Mouse (Mus musculus): ENCODE data around the gene Isl1.

Gene Isl1

GRCm38 (mm10) chr13:116309584-116310462 lies at the start of gene Isl1:
Gene Isl1, minus strand, starts transcription at chr13:116309689.
- no peak for DNase-seq

DNA sequence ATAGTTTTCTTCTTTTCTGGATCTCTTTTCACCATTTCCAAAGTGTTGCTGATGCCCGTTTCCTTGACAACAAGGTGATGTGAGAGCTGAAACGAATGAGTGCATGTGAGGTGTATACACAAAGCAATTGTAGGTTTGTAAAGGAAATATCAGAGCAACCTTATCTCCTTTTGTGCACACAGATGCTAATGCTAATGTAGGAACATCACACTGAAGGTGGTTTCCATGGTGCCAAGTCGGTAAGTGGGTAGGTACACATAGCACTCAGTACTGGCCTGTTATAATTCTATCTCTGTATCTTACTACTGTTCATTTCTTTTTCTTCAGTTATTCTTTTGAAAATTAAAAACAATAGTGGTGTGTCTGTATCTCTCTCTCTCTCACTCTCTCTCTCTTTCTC lies 26.3 kb upstream of the Isl1 start:
- DNase-seq: no peak

DNA sequence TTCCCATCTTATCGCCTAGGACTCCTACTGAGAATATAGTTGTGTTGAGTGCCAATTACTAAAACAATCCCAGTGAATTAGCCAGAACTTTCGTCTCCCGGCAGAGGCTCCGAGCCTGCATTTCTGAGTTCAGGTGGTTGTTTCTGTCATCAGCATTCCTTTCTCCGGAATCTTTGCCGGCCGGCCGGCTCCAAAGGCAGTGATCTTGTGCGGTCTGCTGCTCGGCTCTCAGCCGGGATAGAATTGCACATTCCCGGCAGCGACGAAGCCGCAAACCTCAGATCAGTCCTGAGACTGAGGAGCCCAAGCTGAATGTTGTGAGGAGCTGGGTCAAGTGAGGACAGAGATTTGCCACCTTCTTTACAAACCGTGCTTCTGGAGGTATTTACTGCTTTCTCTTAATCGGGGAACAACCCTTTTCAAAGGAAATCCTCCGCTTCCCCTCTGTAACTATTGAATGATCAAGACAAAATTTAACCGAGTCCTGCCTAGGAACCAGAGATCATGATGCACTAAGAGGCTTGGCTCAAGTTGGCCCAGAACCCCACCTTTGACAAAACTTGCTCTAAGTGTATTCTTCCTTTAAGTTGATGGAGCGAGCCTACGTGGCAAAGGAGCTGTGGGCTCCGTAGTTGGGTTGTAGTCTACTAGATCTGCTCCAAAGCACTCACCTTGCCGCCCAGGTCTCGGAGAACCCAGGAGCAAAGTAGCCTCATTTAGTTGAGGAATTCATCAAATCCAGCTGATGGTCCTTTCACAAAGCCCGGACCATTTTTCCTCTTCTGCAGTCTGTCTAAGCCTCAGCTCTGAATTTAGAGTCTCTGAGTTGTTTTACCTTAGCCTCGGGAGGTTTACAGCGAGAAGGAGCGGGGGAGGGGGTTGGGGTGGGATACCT lies 4.4 kb upstream of the Isl1 start:
- DNase-seq: no peak

GRCm38 (mm10) chr13:116311871-116312720 lies 2.6 kb upstream of the Isl1 start:
- DNase-seq: no peak

DNA sequence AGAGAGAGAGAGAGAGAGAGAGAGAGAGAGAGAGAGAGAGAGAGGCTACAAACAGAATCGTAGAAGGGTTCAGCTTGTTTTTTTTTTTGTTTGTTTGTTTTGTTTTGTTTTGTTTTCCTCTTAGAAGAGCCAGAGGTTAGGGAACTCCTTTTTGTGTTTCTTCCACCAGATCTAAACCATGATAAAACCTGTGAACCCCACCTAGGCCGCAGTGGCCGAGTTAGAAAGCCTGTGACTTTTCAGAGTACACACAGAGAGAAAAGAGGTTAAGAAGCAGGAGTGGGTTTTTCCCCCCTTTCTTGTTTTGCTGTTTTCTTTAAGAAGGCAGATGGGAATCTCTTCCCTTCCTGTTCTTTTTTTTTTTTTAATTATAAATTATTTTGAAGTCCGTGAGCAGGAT lies 1.5 kb upstream of the Isl1 start:
- no peak for DNase-seq

DNA sequence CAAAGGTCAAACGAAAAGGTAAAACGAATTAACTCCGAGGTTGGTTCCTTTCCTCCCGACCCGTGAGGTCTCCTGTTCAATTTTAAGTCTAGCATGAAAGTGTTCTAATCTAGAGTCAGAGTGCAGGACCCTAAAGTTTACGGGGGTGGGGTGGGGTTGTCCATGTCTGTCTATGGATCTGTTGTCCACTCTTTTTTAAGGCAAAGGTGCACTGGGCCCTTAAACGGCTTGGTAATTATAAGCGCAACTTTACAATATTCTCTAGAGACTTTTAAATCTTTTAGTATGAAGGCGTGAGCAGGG lies 925 bp upstream of the Isl1 start:
- no peak for DNase-seq

DNA sequence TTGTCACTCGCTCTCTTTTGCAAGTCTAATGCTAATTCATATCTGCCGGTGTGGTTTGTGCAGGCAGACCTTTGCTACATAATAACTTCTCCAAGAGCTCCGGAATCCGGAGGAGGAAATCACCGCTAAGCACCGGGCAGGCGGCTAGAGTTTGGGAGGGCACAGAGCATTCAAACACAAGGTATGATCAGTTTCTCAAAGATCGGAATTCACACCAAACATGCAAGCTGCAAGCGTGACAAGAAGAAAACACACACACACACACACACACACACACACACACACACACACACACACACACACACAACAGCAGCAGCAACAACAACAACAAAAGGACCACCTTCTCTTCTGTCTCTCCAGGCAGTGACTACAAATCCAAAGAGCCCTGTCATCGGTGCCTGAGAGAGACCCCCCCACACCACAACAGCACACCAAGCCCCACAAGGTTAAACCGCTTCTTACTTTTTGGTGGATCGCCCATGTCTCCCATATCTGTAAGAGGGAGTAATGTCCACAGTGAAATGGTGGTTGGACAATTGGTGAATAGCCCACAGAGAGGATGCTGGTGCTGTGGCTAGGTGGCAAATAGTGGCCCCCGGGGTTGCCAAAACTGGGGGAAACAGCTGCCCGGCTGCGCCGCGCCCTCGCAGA lies 431 bp downstream of the Isl1 start:
- no peak for DNase-seq

- no peak for DNase-seq
Observed at GRCm38 (mm10) chr13:116308121-116308932, 1.2 kb downstream of the Isl1 start.

GRCm38 (mm10) chr13:116306591-116306990 lies 2.9 kb downstream of the Isl1 start:
- no peak for DNase-seq

GRCm38 (mm10) chr13:116305721-116306120 lies 3.8 kb downstream of the Isl1 start:
- no peak for DNase-seq

DNA sequence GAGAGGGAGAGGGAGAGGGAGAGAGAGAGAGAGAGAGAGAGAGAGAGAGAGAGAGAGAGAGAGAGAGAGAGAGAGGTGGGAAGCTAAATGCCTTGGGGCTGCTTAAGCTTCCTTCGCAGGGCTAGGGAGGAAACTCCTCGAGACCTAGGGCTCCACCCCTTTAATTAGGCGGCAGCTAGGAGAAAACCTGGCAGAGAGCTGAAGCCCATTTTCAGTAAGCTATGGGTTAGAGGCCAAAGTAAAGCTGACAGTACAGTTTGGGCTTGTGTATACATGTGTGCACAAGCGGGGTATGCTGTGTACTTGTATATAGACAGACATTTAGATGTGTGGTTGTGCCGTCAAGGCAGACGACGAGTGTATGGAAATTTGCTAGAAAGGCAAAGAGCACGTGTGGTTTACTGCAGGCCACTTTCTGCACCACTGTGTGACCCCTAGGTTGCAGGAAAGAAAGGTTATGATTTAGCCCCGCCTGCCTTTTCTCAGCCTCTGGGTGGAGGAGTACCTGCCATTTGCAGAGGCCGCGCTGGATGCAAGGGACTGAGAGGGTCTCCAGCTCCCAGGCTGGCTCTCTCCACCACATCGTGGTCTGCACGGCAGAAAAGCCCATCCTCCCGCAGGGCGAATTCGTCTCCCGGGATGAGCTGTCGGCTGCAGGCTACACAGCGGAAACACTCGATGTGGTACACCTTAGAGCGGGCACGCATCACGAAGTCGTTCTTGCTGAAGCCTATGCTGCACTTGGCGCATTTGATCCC lies 4.6 kb downstream of the Isl1 start:
- DNase-seq: no peak

DNA sequence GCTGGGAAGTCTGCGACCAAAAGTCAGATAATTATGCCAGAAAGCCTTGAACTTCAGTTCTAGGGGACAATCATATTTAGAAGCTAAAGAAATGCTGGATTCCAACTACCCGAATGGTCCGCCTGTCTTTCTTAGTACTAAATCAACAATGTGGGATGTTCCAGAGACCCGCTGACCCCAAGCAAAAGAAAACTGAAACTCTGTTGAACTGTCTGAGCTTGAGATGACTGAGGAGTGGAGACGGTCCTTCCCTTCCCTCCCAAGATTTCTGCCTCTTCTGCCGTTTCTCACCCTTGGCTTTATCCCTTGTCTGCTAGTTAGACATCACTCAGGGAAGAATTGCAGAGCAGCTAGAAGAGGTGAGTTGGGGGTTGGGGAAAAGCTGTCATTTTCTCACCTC lies 5.7 kb downstream of the Isl1 start:
- DNase-seq: no peak

DNA sequence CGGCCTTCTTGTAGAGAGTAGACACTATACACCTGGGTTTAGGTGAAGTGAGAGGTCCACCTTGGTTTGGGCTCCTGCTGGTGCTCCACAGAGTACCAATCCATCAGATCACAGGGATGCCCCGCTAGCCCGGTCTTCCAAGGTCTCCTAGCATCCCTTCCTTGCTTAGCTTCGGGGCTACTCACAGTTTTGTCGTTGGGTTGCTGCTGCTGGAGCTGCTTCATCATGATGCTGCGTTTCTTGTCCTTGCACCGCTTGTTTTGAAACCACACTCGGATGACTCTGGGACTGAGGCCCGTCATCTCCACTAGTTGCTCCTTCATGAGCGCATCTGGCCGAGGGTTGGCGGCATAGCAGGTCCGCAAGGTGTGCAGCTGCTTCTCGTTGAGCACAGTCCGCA lies 6.6 kb downstream of the Isl1 start:
- DNase-seq: no peak

- DNase-seq: no peak
Observed at GRCm38 (mm10) chr13:116301706-116302105, 7.8 kb downstream of the Isl1 start.

GRCm38 (mm10) chr13:116299241-116299640 lies 10.2 kb downstream of the Isl1 start:
- DNase-seq: no peak

GRCm38 (mm10) chr13:116298641-116299170 lies 10.8 kb downstream of the Isl1 start:
- DNase-seq: no peak

DNA sequence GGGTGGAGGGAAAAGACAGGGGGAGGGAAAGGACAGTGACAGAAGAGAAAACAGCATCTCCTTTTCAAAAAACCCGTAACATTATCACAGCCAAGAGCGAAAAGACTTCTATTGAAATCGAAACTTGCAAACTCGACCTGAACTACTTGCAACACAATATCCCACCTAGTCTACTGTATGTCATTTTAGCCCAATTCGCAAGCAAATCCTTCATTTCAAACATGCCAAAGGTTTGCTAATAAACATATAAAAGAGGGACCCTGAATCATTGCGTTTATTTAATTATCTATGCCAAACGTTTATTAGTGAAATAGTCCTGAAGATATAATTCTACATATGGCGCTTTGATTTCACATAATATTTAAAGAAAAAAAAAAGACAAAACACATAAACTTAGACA lies 11.5 kb downstream of the Isl1 start:
- DNase-seq: no peak

DNA sequence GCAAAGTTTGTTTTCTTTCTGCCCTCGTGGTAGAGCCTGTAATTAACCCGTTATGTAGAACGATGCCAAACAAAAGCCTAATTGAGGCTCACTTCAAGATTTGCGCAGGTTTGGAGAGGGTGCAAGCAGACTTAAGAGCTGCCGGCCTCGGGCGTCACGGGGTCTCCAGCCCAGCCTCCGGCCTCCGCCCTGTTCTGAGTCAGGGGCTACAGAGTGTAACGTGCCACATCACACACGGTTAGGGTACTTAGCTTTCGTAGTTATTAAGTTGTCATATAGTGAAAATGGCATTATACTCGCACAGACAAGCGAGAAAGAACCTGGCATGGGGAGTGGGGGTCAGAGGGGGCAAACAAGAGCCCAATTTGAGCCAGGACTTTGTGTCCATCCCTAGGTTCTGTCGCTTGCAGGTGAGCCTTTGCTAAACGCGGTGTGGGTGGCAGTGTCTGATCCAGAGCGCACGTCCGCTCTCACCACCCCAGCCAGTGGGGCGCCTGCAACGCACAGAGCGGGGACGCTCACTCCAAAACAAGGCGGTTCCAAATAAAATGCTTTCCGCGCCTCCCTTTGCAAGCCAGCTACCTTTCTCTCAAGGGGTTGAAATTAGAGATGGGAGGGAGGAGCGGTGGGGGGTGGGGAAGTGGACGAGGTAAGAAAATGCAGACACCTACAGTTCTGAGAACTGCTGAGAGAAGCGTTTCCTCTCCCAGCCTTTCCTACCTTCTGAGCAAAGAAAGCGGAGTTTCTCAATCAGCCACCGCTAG lies 12.3 kb downstream of the Isl1 start:
- DNase-seq: no peak

- no peak for DNase-seq
Observed at GRCm38 (mm10) chr13:116295401-116295800, 14.1 kb downstream of the Isl1 start.

DNA sequence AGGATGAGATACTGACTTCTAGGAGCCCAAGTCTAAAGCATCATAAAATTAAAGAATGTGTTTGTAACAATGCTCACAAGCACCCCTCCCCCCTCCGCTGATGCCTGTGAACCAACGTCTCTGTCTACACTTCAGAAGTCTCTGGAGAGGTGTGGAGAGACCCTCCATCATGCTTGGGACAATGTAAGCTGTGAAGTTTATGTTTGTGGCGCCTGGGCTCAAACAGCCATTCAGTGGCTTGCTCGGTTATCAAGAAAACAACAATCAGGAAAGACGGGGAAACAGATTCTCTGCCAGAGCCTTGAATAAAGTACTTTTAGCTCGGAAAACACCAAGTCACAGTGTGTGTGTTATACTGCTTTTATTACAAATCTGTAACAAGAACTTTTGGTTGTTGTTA lies 14.8 kb downstream of the Isl1 start:
- no peak for DNase-seq

All from cerebellum, postnatal 25 days (tissue).